Mouse (Mus musculus) cerebellum, adult 2 months (tissue): Measurements from ENCODE around the gene Slc17a8.

Source experiments
- CTCF ChIP-seq: fragments of 200-500 bp; IDR thresholded peaks from 2 replicates; pipeline ENCODE4 v1.5.1; 2011; ENCODE audit warnings: low read depth, mild to moderate bottlenecking, control low read depth, low read length, moderate library complexity, borderline replicate concordance; ENCODE audit not compliant: insufficient read depth
- POLR2A ChIP-seq: fragments of 200-500 bp; IDR thresholded peaks from 2 replicates; pipeline ENCODE4 v1.6.1; 2011; ENCODE audit warnings: low read length, control low read depth, borderline replicate concordance; ENCODE audit not compliant: insufficient read depth

DNA sequence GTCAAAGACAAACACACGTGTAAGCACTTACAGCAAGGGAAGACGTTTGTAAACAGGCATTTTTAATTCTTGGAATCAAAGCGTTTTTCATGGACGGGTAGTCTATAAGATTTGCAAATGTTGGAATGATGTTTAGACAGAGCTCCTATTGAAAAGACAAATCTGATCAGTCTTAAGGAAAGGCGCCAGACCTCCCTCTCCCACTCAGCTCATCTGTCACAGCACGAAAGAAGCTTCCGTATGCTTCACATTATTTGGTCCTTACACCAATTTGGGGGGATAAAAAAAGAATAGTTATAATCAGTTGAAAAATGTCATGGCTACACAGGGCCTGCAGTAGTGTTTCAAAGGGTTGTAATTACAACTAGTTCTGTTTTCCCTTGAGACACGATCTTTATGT lies 31.9 kb upstream of the Slc17a8 start:
- no peak for TF ChIP-seq CTCF
- TF ChIP-seq POLR2A = no peak
